Mouse (Mus musculus) spleen, postnatal 10 days (tissue): Measurements from ENCODE around the gene Ncor2.

Experiments used
- DNase-seq, 2 experiments: peaks; one replicate each; pipeline ENCODE4 v3.0.0; 2021 to 2022; ENCODE audit warnings: low spot score in 2 of 2

Ncor2 gene

GRCm38 (mm10) chr5:125096368-125096767, 82.7 kb downstream of the Ncor2 start:
- DNase-seq: no peak

GRCm38 (mm10) chr5:125095525-125096175, 83.4 kb downstream of the Ncor2 start:
- DNase-seq: no peak

GRCm38 (mm10) chr5:125093795-125094194, 85.2 kb downstream of the Ncor2 start:
- DNase-seq: no peak

- DNase-seq: no peak
Observed at GRCm38 (mm10) chr5:125088076-125088475, 90.9 kb downstream of the Ncor2 start.

- DNase-seq: no peak
Observed at GRCm38 (mm10) chr5:125085097-125085617, 93.9 kb downstream of the Ncor2 start.

GRCm38 (mm10) chr5:125083674-125084073, 95.3 kb downstream of the Ncor2 start:
- DNase-seq: no peak

GRCm38 (mm10) chr5:125081318-125082101, 97.5 kb downstream of the Ncor2 start:
- DNase-seq: peak in 1 of 2 experiments; percentile 42

- no peak for DNase-seq
Observed at GRCm38 (mm10) chr5:125080787-125081317, 98.2 kb downstream of the Ncor2 start.

GRCm38 (mm10) chr5:125080352-125080751, 98.7 kb downstream of the Ncor2 start:
- DNase-seq: no peak

GRCm38 (mm10) chr5:125078220-125078619, 100.8 kb downstream of the Ncor2 start:
- DNase-seq: no peak

GRCm38 (mm10) chr5:125076183-125076582, 102.8 kb downstream of the Ncor2 start:
- no peak for DNase-seq

GRCm38 (mm10) chr5:125074571-125075171, 104.3 kb downstream of the Ncor2 start:
- peak in 1 of 2 experiments; percentile 37 for DNase-seq

GRCm38 (mm10) chr5:125073896-125074295, 105.1 kb downstream of the Ncor2 start:
- no peak for DNase-seq

- no peak for DNase-seq
Observed at GRCm38 (mm10) chr5:125073335-125073734, 105.7 kb downstream of the Ncor2 start.

GRCm38 (mm10) chr5:125072425-125072824, 106.6 kb downstream of the Ncor2 start:
- DNase-seq: no peak

GRCm38 (mm10) chr5:125071919-125072318, 107.1 kb downstream of the Ncor2 start:
- DNase-seq: no peak

GRCm38 (mm10) chr5:125070399-125070798, 108.6 kb downstream of the Ncor2 start:
- DNase-seq: no peak

- no peak for DNase-seq
Observed at GRCm38 (mm10) chr5:125069916-125070315, 109.1 kb downstream of the Ncor2 start.

- no peak for DNase-seq
Observed at GRCm38 (mm10) chr5:125069426-125069825, 109.6 kb downstream of the Ncor2 start.

- no peak for DNase-seq
Observed at GRCm38 (mm10) chr5:125068371-125068951, 110.6 kb downstream of the Ncor2 start.

- DNase-seq: no peak
Observed at GRCm38 (mm10) chr5:125067673-125068072, 111.3 kb downstream of the Ncor2 start.
